9 mouse cellular contexts compared by ENCODE assay signal in genomic region chr6:86402681-86403607, GRCm38 (mm10). TPM values are rescaled to one million over a fixed set of nuclear protein-coding genes. Genes with fewer than 3 reads are reported as not detected.
DNase-seq lines count a peak whose midpoint lies in the region; ATAC-seq and TF ChIP-seq lines count a peak whose summit lies in the region.
"Had no signal": no experiment of that assay in that cellular context is flagged by ENCODE, and none has a peak within 500 bp of the region (broad histone marks: within the 10 kb centered on the region; RNA-seq: fewer than 3 reads in every experiment).

No protein-coding gene starts in this region.

- WGBS in heart, embryonic 12.5 days: 36% methylated on average over 12 of the region's 12 CpGs
- 39% methylated on average over 12 of the region's 12 CpGs for WGBS in heart, embryonic 16.5 days
- WGBS in liver, postnatal 0 days (ENCODE audit: insufficient replicate concordance): 37% methylated on average over 12 of the region's 12 CpGs
- WGBS in thymus, adult 2 months: 57% methylated on average over 12 of the region's 12 CpGs

- no peaks in the 10 kb centered on the region for H3K9me3 ChIP-seq in heart, embryonic 12.5 days (replicated peaks)
- no peaks in the 10 kb centered on the region for H3K9me3 ChIP-seq in ES-E14 (ENCODE audit: control insufficient read depth, insufficient read depth, low read depth, low read length)
- no peaks in the 10 kb centered on the region for H3K9me3 ChIP-seq in heart, embryonic 16.5 days (replicated peaks; ENCODE audit: control insufficient read depth, low read length)
- H3K9me3 ChIP-seq in liver, postnatal 0 days (ENCODE audit: low read length): no peaks in the 10 kb centered on the region

- no peak for TF ChIP-seq EP300 in liver, postnatal 0 days (IDR thresholded peaks at IDR 0.05; ENCODE audit: low read depth)

- in situ Hi-C loops in ES-E14 (cut with MboI; ENCODE audit: low sequenced_read_pairs in 2 of 2, unreplicated experiment in 2 of 2): no loop called here

- TF ChIP-seq POLR2A in thymus, adult 2 months (IDR thresholded peaks at IDR 0.05; ENCODE audit: control insufficient read depth, extremely low read depth, insufficient read depth, low read length, poor library complexity): no peak

- peaks cover 14% of the 10 kb centered on the region for H3K4me1 ChIP-seq in heart, embryonic 12.5 days (replicated peaks)
- no peaks in the 10 kb centered on the region for H3K4me1 ChIP-seq in ES-E14 (ENCODE audit: control insufficient read depth in 2 of 2, insufficient read depth in 2 of 2, low read length in 2 of 2, poor library complexity in 1 of 2)
- H3K4me1 ChIP-seq in heart, embryonic 16.5 days (ENCODE audit: control insufficient read depth, insufficient read depth, low read length): peaks cover 11% of the 10 kb centered on the region
- H3K4me1 ChIP-seq in liver, postnatal 0 days (ENCODE audit: insufficient read depth): peaks cover 16% of the 10 kb centered on the region
- H3K4me1 ChIP-seq in thymus, adult 2 months (replicated peaks; ENCODE audit: control insufficient read depth, insufficient read depth, low read length): peaks cover 5% of the 10 kb centered on the region

- H3K36me3 ChIP-seq in heart, embryonic 12.5 days: peaks cover 8% of the 10 kb centered on the region; the same call in 1 of the 2 replicates
- no peaks in the 10 kb centered on the region; the same call in 1 of the 2 replicates for H3K36me3 ChIP-seq in ES-E14 (ENCODE audit: control insufficient read depth, insufficient read depth, low read length, poor library complexity, severe bottlenecking)
- H3K36me3 ChIP-seq in heart, embryonic 16.5 days (ENCODE audit: control insufficient read depth, insufficient read depth): no peaks in the 10 kb centered on the region
- no peaks in the 10 kb centered on the region for H3K36me3 ChIP-seq in liver, postnatal 0 days (replicated peaks; ENCODE audit: insufficient read depth, low read length)
- no peaks in the 10 kb centered on the region for H3K36me3 ChIP-seq in thymus, adult 2 months (ENCODE audit: control insufficient read depth, insufficient read depth, low read length)

- TF ChIP-seq CTCF in liver, postnatal 0 days (IDR thresholded peaks at IDR 0.05; ENCODE audit: low read depth): no peak
- TF ChIP-seq CTCF in thymus, adult 2 months (IDR thresholded peaks at IDR 0.05; ENCODE audit: borderline replicate concordance, control insufficient read depth, extremely low read depth, insufficient read depth, low read length, poor library complexity): no peak

- peak overlapping the region; percentile 31 for H3K4me2 ChIP-seq in heart, embryonic 12.5 days
- peak overlapping the region; percentile 52 for H3K4me2 ChIP-seq in heart, embryonic 16.5 days (ENCODE audit: low read depth, low read length)
- H3K4me2 ChIP-seq in liver, postnatal 0 days (ENCODE audit: low read depth, low read length): peak overlapping the region; percentile 70

- H3K27me3 ChIP-seq in heart, embryonic 12.5 days (replicated peaks): no peaks in the 10 kb centered on the region
- no peaks in the 10 kb centered on the region for H3K27me3 ChIP-seq in heart, embryonic 16.5 days (ENCODE audit: control insufficient read depth, insufficient read depth, low read length)
- H3K27me3 ChIP-seq in liver, postnatal 0 days (ENCODE audit: insufficient read depth, low read length): no peaks in the 10 kb centered on the region
- H3K27me3 ChIP-seq in thymus, adult 2 months (ENCODE audit: control insufficient read depth, insufficient read depth, low read length): no peaks in the 10 kb centered on the region
- H3K27me3 ChIP-seq: Patski had no signal

- DNase-seq in heart, adult 9 months (ENCODE audit: low spot score in 2 of 2): no peak
- DNase-seq in ES-E14 (ENCODE audit: low read depth, low spot score): no peak
- DNase-seq in liver, postnatal 0 days: no peak
- DNase-seq in adrenal gland, adult 18-20 months (ENCODE audit: low spot score in 2 of 2): no peak
- no peak for DNase-seq in thymus, adult 2 months

- H3K9ac ChIP-seq in heart, embryonic 12.5 days: no peak overlapping the region
- no peak overlapping the region for H3K9ac ChIP-seq in ES-E14 (ENCODE audit: insufficient read depth, low read depth, low read length, poor library complexity, severe bottlenecking)
- peak overlapping the region; percentile 65 for H3K9ac ChIP-seq in heart, embryonic 16.5 days (ENCODE audit: low read length)
- no peak overlapping the region for H3K9ac ChIP-seq in liver, postnatal 0 days (replicated peaks)

- H3K4me3 ChIP-seq in heart, embryonic 12.5 days: peak overlapping the region; percentile 79
- H3K4me3 ChIP-seq in ES-E14 (ENCODE audit: insufficient read depth in 1 of 2, low read depth in 1 of 2, low read length in 2 of 2, poor library complexity in 1 of 2, severe bottlenecking in 1 of 2): peak overlapping the region in 1 of 2 experiments; percentile 80; a peak in 3 of 4 replicates
- peak overlapping the region; percentile 92 for H3K4me3 ChIP-seq in heart, embryonic 16.5 days (ENCODE audit: low read length)
- peak overlapping the region; percentile 81 for H3K4me3 ChIP-seq in liver, postnatal 0 days (ENCODE audit: low read depth, low read length)
- no peak overlapping the region for H3K4me3 ChIP-seq in thymus, adult 2 months (ENCODE audit: control insufficient read depth, insufficient read depth, low read length)

- ATAC-seq in heart, embryonic 12.5 days (ENCODE audit: insufficient number of reproducible peaks, low FRiP score): no peak
- no peak for ATAC-seq in heart, embryonic 16.5 days (replicated peaks; ENCODE audit: extremely low read depth, insufficient read depth, low FRiP score)
- ATAC-seq in liver, postnatal 0 days: no peak
- ATAC-seq in megakaryocyte-erythroid progenitor cell, adult 5-6 weeks (replicated peaks; ENCODE audit: low FRiP score, low TSS enrichment, poor library complexity, severe bottlenecking): no peak

- H3K27ac ChIP-seq in heart, embryonic 12.5 days (ENCODE audit: poor library complexity, severe bottlenecking): no peak overlapping the region
- no peak overlapping the region for H3K27ac ChIP-seq in ES-E14 (ENCODE audit: insufficient read depth, low read depth, low read length, poor library complexity, severe bottlenecking)
- no peak overlapping the region for H3K27ac ChIP-seq in heart, embryonic 16.5 days (ENCODE audit: low read length)
- H3K27ac ChIP-seq in liver, postnatal 0 days (ENCODE audit: low read depth): no peak overlapping the region
- H3K27ac ChIP-seq in thymus, adult 2 months (ENCODE audit: control insufficient read depth, insufficient read depth, low read length): no peak overlapping the region

RNA-seq across cellular contexts. Expression of gene Tia1, which starts 1.1 kb away (rescaled TPM):
- polyA plus RNA-seq in heart, embryonic 12.5 days (2016; fragmentation: Nextera tagmentation; extraction: Ambion mirVana): 140 and 158 TPM in 2 replicates
- total RNA-seq in ES-E14 (2012; rRNA removed): 46.1 and 70.9 TPM in 2 replicates
- 118 and 120 TPM in 2 replicates for polyA plus RNA-seq in heart, embryonic 16.5 days (2015; fragmentation: Nextera tagmentation; extraction: Ambion mirVana)
- 15.2 and 17.2 TPM in 2 replicates for polyA plus RNA-seq in liver, postnatal 0 days (2015; fragmentation: Nextera tagmentation; extraction: Ambion mirVana)
- total RNA-seq in megakaryocyte-erythroid progenitor cell, adult 5-6 weeks (2014; fragmentation: Nextera tagmentation): 92.4 and 94.8 TPM in 2 replicates
- 42.8 and 85.8 TPM in 2 replicates for total RNA-seq in megakaryocyte-erythroid progenitor cell, adult 5-6 weeks (2017)
- total RNA-seq in adrenal gland, adult 18-20 months (2021): 10 to 100 TPM; 40.3 to 56.3 TPM
- polyA plus RNA-seq in thymus, adult 2 months (2012; rRNA removed): 73.1 and 83.4 TPM in 2 replicates

RNA-seq across cellular contexts. Expression of gene Pcyox1, which starts 6.0 kb away (rescaled TPM):
- 59.4 and 64.7 TPM in 2 replicates for polyA plus RNA-seq in heart, embryonic 12.5 days (2016; fragmentation: Nextera tagmentation; extraction: Ambion mirVana)
- 41.5 and 58.5 TPM in 2 replicates for total RNA-seq in ES-E14 (2012; rRNA removed)
- polyA plus RNA-seq in heart, embryonic 16.5 days (2015; fragmentation: Nextera tagmentation; extraction: Ambion mirVana): 55.5 and 56.6 TPM in 2 replicates
- 69.6 and 80.4 TPM in 2 replicates for polyA plus RNA-seq in liver, postnatal 0 days (2015; fragmentation: Nextera tagmentation; extraction: Ambion mirVana)
- 14.1 and 15.5 TPM in 2 replicates for total RNA-seq in megakaryocyte-erythroid progenitor cell, adult 5-6 weeks (2014; fragmentation: Nextera tagmentation)
- total RNA-seq in megakaryocyte-erythroid progenitor cell, adult 5-6 weeks (2017): 34.3 and 40.4 TPM in 2 replicates
- total RNA-seq in adrenal gland, adult 18-20 months (2021): 100 to 1,000 TPM; 114 to 221 TPM
- 14.9 and 15.8 TPM in 2 replicates for polyA plus RNA-seq in thymus, adult 2 months (2012; rRNA removed)

RNA-seq across cellular contexts. Expression of gene Gm44790, which starts 23.5 kb away (rescaled TPM):
- polyA plus RNA-seq in heart, embryonic 12.5 days (2016; fragmentation: Nextera tagmentation; extraction: Ambion mirVana): 0.45 TPM in 1 of 2 replicates, not detected in the other
- total RNA-seq in ES-E14 (2012; rRNA removed): 0.31 and 3.3 TPM in 2 replicates
- polyA plus RNA-seq in heart, embryonic 16.5 days (2015; fragmentation: Nextera tagmentation; extraction: Ambion mirVana): 0.46 and 0.47 TPM in 2 replicates
- polyA plus RNA-seq in liver, postnatal 0 days (2015; fragmentation: Nextera tagmentation; extraction: Ambion mirVana): not detected in 2 replicates
- total RNA-seq in megakaryocyte-erythroid progenitor cell, adult 5-6 weeks (2014; fragmentation: Nextera tagmentation): not detected in 2 replicates
- 4.9 TPM in 1 of 2 replicates, not detected in the other for total RNA-seq in megakaryocyte-erythroid progenitor cell, adult 5-6 weeks (2017)
- 1 to 10 TPM in 1 of 2 experiments, not detected in 1; 2.7 TPM for total RNA-seq in adrenal gland, adult 18-20 months (2021)
- polyA plus RNA-seq in thymus, adult 2 months (2012; rRNA removed): 32.3 and 32.5 TPM in 2 replicates

RNA-seq across cellular contexts. Expression of gene Snrpg, which starts 31.8 kb away (rescaled TPM):
- polyA plus RNA-seq in heart, embryonic 12.5 days (2016; fragmentation: Nextera tagmentation; extraction: Ambion mirVana): 314 and 325 TPM in 2 replicates
- total RNA-seq in ES-E14 (2012; rRNA removed): 672 and 786 TPM in 2 replicates
- polyA plus RNA-seq in heart, embryonic 16.5 days (2015; fragmentation: Nextera tagmentation; extraction: Ambion mirVana): 246 and 255 TPM in 2 replicates
- polyA plus RNA-seq in liver, postnatal 0 days (2015; fragmentation: Nextera tagmentation; extraction: Ambion mirVana): 174 and 204 TPM in 2 replicates
- 665 and 676 TPM in 2 replicates for total RNA-seq in megakaryocyte-erythroid progenitor cell, adult 5-6 weeks (2014; fragmentation: Nextera tagmentation)
- total RNA-seq in megakaryocyte-erythroid progenitor cell, adult 5-6 weeks (2017): 44.6 and 66.9 TPM in 2 replicates
- 100 to 1,000 TPM; 115 to 384 TPM for total RNA-seq in adrenal gland, adult 18-20 months (2021)
- 67.2 and 87.1 TPM in 2 replicates for polyA plus RNA-seq in thymus, adult 2 months (2012; rRNA removed)

RNA-seq across cellular contexts. Expression of gene C87436, which starts 35.2 kb away (rescaled TPM):
- 16.2 and 18.0 TPM in 2 replicates for polyA plus RNA-seq in heart, embryonic 12.5 days (2016; fragmentation: Nextera tagmentation; extraction: Ambion mirVana)
- total RNA-seq in ES-E14 (2012; rRNA removed): 12.5 and 13.1 TPM in 2 replicates
- 18.5 and 20.1 TPM in 2 replicates for polyA plus RNA-seq in heart, embryonic 16.5 days (2015; fragmentation: Nextera tagmentation; extraction: Ambion mirVana)
- 9.5 and 10.4 TPM in 2 replicates for polyA plus RNA-seq in liver, postnatal 0 days (2015; fragmentation: Nextera tagmentation; extraction: Ambion mirVana)
- total RNA-seq in megakaryocyte-erythroid progenitor cell, adult 5-6 weeks (2014; fragmentation: Nextera tagmentation): 29.8 and 33.8 TPM in 2 replicates
- total RNA-seq in megakaryocyte-erythroid progenitor cell, adult 5-6 weeks (2017): 12.4 and 21.9 TPM in 2 replicates
- 10 to 100 TPM; 18.1 to 18.6 TPM for total RNA-seq in adrenal gland, adult 18-20 months (2021)
- polyA plus RNA-seq in thymus, adult 2 months (2012; rRNA removed): 14.9 and 16.6 TPM in 2 replicates

Comparison
In these comparisons a context has a peak if more than half of its experiments do, and no peak if none do; other contexts are left out.
1. RNA of gene Gm44790, which starts 23.5 kb away (polyA plus RNA-seq): 32.3 to 32.5 TPM in thymus, adult 2 months; 0.46 to 0.47 TPM in heart, embryonic 16.5 days, 0.45 TPM in heart, embryonic 12.5 days and not detected in liver, postnatal 0 days; every median in the first group is over 10 times any median in the second.
2. Peak in every context shown above with its lines, with median percentiles within 50 percentile points of each other: H3K4me2 ChIP-seq.